Mouse (Mus musculus) inflammation-experienced regulatory T-cells, adult 6 months (primary cell): Measurements from ENCODE around the gene Xaf1. TPM values are rescaled to one million over a fixed set of nuclear protein-coding genes. Genes with fewer than 3 reads are reported as not detected.
"Not testable (repeated sequence)": the region's sequence is repeated elsewhere in the genome, so short reads cannot be mapped to it uniquely, and the experiment has no call there.

Source experiments
- ATAC-seq: one replicate; pipeline ENCODE4 v1.8.0; 2017
- polyA plus RNA-seq, 3 experiments: library from polyadenylated mRNA; unstranded; fragments of 100-300 nt; shearing (Covaris generic); gene quantifications; one replicate each; pipeline ENCODE4 v1.2.1; 2017

The Xaf1 gene
- polyA plus RNA-seq, 3 experiments from 2014 or later: 45.3 to 118 (median 50.4) TPM

- no peak for ATAC-seq
Observed at GRCm38 (mm10) chr11:72314151-72314895, 12.9 kb downstream of the Xaf1 start, which contains the start of gene Fbxo39. Gene Fbxo39, plus strand, starts transcription at chr11:72314444.

- no peak for ATAC-seq
Observed at GRCm38 (mm10) chr11:72318026-72318425, 16.6 kb downstream of the Xaf1 start.

GRCm38 (mm10) chr11:72324431-72324830, 23.0 kb downstream of the Xaf1 start:
- ATAC-seq: no peak

- ATAC-seq: no peak
Observed at GRCm38 (mm10) chr11:72325701-72326100, 24.3 kb downstream of the Xaf1 start.

- ATAC-seq: no peak
Observed at GRCm38 (mm10) chr11:72332951-72333667, 31.7 kb downstream of the Xaf1 start.

- no peak for ATAC-seq
Observed at GRCm38 (mm10) chr11:72334653-72335052, 33.2 kb downstream of the Xaf1 start.

- no peak for ATAC-seq
Observed at GRCm38 (mm10) chr11:72336726-72337125, 35.3 kb downstream of the Xaf1 start.

- no peak for ATAC-seq
Observed at GRCm38 (mm10) chr11:72338437-72338871, 37.0 kb downstream of the Xaf1 start.

GRCm38 (mm10) chr11:72339716-72340115, 38.3 kb downstream of the Xaf1 start:
- no peak for ATAC-seq

- no peak for ATAC-seq
Observed at GRCm38 (mm10) chr11:72342549-72343237, 41.3 kb downstream of the Xaf1 start.

GRCm38 (mm10) chr11:72343238-72343625, 41.8 kb downstream of the Xaf1 start:
- ATAC-seq: not testable (repeated sequence)

- no peak for ATAC-seq
Observed at GRCm38 (mm10) chr11:72343904-72344303, 42.5 kb downstream of the Xaf1 start.

GRCm38 (mm10) chr11:72344486-72344885, 43.1 kb downstream of the Xaf1 start:
- no peak for ATAC-seq

- no peak for ATAC-seq
Observed at GRCm38 (mm10) chr11:72348563-72348962, 47.1 kb downstream of the Xaf1 start.

GRCm38 (mm10) chr11:72349016-72349415, 47.6 kb downstream of the Xaf1 start:
- no peak for ATAC-seq

- no peak for ATAC-seq
Observed at GRCm38 (mm10) chr11:72349652-72350051, 48.2 kb downstream of the Xaf1 start.

GRCm38 (mm10) chr11:72352272-72352671, 50.8 kb downstream of the Xaf1 start:
- no peak for ATAC-seq

GRCm38 (mm10) chr11:72353186-72353585, 51.8 kb downstream of the Xaf1 start:
- ATAC-seq: no peak

GRCm38 (mm10) chr11:72354971-72355728, 53.7 kb downstream of the Xaf1 start:
- ATAC-seq: no peak

- no peak for ATAC-seq
Observed at GRCm38 (mm10) chr11:72361385-72362346, 60.2 kb downstream of the Xaf1 start.

- ATAC-seq: no peak
Observed at GRCm38 (mm10) chr11:72362347-72362741, 60.9 kb downstream of the Xaf1 start, which contains the start of gene Tekt1. Gene Tekt1, minus strand, starts transcription at chr11:72362442.
